Mouse (Mus musculus) cerebellum, postnatal 25 days (tissue): ENCODE results near the gene Dcbld2.

Experiments
- DNase-seq, 2 experiments: peaks; one replicate each; pipeline ENCODE4 v3.0.0; 2021; ENCODE audit warnings: mixed read lengths in 2 of 2

The Dcbld2 gene

GRCm38 (mm10) chr16:58497886-58498713 lies 89.9 kb downstream of the Dcbld2 start:
- DNase-seq: no peak

- DNase-seq: no peak
Measured at GRCm38 (mm10) chr16:58499172-58499584, 90.9 kb downstream of the Dcbld2 start.

- no peak for DNase-seq
Measured at GRCm38 (mm10) chr16:58499650-58500049, 91.4 kb downstream of the Dcbld2 start.

- no peak for DNase-seq
Measured at GRCm38 (mm10) chr16:58501760-58502301, 93.6 kb downstream of the Dcbld2 start.

GRCm38 (mm10) chr16:58502566-58502965 lies 94.3 kb downstream of the Dcbld2 start:
- DNase-seq: no peak

GRCm38 (mm10) chr16:58504945-58505344 lies 96.7 kb downstream of the Dcbld2 start:
- DNase-seq: no peak

GRCm38 (mm10) chr16:58512181-58512761 lies 104.0 kb downstream of the Dcbld2 start:
- peak in 1 of 2 experiments; percentile 10 for DNase-seq

GRCm38 (mm10) chr16:58512887-58513286 lies 104.6 kb downstream of the Dcbld2 start:
- peak; percentile 9 to 17 for DNase-seq

GRCm38 (mm10) chr16:58513755-58514154 lies 105.5 kb downstream of the Dcbld2 start:
- no peak for DNase-seq

GRCm38 (mm10) chr16:58514565-58514964 lies 106.3 kb downstream of the Dcbld2 start:
- DNase-seq: peak in 1 of 2 experiments; percentile 9

- DNase-seq: no peak
Measured at GRCm38 (mm10) chr16:58516161-58516560, 107.9 kb downstream of the Dcbld2 start.

GRCm38 (mm10) chr16:58516960-58517798 lies 108.9 kb downstream of the Dcbld2 start:
- DNase-seq: no peak
